Mouse (Mus musculus): ENCODE results near the gene Rab35. TPM values are rescaled to one million over a fixed set of nuclear protein-coding genes. Genes with fewer than 3 reads are reported as not detected.

Rab35 gene
- total RNA-seq, 1 experiment from 2014 or later = 55.3 TPM

Small RNAs within 50 kb of the gene (microRNA-seq; reads per million reads assigned to microRNA genes)
- 0 to 0.38 reads per million in 2 experiments for gene Mir7030

Other genes with a start within 250 kb of the Rab35 start
- 15.2 and 15.8 TPM in 2 replicates for gene Msi1, start 202.3 kb upstream of the Rab35 start, total RNA-seq (2021)
- not detected in 2 replicates for gene Pla2g1b, start 165.6 kb upstream of the Rab35 start, total RNA-seq (2021)
- 18.1 and 23.5 TPM in 2 replicates for gene Sirt4, start 147.2 kb upstream of the Rab35 start, total RNA-seq (2021)
- 48.9 and 54.8 TPM in 2 replicates for gene Pxn, start 125.2 kb upstream of the Rab35 start, total RNA-seq (2021)
- gene Rplp0, start 72.4 kb upstream of the Rab35 start, total RNA-seq (2021) = 786 and 963 TPM in 2 replicates
- 59.7 and 60.4 TPM in 2 replicates for gene Gcn1l1, start 66.7 kb upstream of the Rab35 start, total RNA-seq (2021)
- gene Bicdl1, start 99.7 kb downstream of the Rab35 start, total RNA-seq (2021) = 10.0 and 13.1 TPM in 2 replicates
- gene Cit, start 213.4 kb downstream of the Rab35 start, total RNA-seq (2021) = 8.7 and 10.3 TPM in 2 replicates